Mouse (Mus musculus): ENCODE results near the gene Gm21541.
"Not testable (repeated sequence)": the region's sequence is repeated elsewhere in the genome, so short reads cannot be mapped to it uniquely, and the experiment has no call there.

The Gm21541 gene

GRCm38 (mm10) chr4:41903310-41903709, at the start of gene Gm21541:
Gm21541 (plus strand) TSS chr4:41903610.
- DNase-seq (ENCODE audit: low read depth, low spot score): not testable (repeated sequence)

DNA sequence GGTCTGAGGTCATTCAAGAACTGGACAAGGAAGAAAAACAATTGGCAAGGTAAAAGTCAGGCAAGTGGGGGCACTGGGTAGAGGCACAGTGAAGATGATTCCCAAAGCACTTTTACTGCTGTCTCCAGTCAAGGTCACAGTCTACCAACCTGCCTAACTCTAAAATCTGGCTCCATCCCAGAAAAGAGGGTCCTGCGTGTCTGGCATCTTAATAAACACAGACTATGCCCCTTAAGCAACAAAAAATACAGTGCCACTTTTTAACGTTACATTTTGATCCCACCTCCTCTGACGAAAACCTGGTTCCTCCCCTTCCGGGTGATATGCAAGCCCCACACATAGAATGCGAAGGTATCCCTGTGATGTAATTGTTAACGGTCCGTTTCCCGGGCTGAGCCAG, 37.9 kb downstream of the Gm21541 start, which contains the start of gene Gm20878:
Gene Gm20878, plus strand, starts transcription at position 301 of the 400 bp plus-strand sequence.
- not testable (repeated sequence) for DNase-seq (ENCODE audit: low read depth, low spot score)
